Mouse (Mus musculus) liver, postnatal 0 days (tissue): Measurements from ENCODE around the gene Gm28042.

Experiments used
- CTCF ChIP-seq: sonication (generic); IDR thresholded peaks from 2 replicates; pipeline ENCODE4 v1.5.1; 2016; ENCODE audit warnings: antibody characterized with exemption, low read depth
- EP300 ChIP-seq: IDR thresholded peaks from 2 replicates; pipeline ENCODE4 v1.6.1; 2016; ENCODE audit warnings: antibody characterized with exemption, low read depth, mild to moderate bottlenecking

GRCm38 (mm10) chr2:120074096-120074495 lies 46.8 kb downstream of the Gm28042 start:
- no peak for TF ChIP-seq CTCF
- TF ChIP-seq EP300 = no peak
